Mouse (Mus musculus): ENCODE measurements around the gene Tti1. TPM values are rescaled to one million over a fixed set of nuclear protein-coding genes. Genes with fewer than 3 reads are reported as not detected.

The Tti1 gene
- polyA plus RNA-seq, 1 experiment: 17.6 TPM

- Histone ChIP-seq H3K27me3 (ENCODE audit: control insufficient read depth, insufficient read depth, low read length) (no peaks in the 10 kb centered on the region), H3K4me3 (ENCODE audit: extremely low read depth, insufficient read depth, insufficient read length) (no peak overlapping the region), H3K27ac (ENCODE audit: insufficient read depth, low read length) (no peak overlapping the region), H3K4me1 (ENCODE audit: control insufficient read depth, insufficient read depth, insufficient read length) (no peaks in the 10 kb centered on the region), H3K36me3 (ENCODE audit: control insufficient read depth, insufficient read depth, low read length) (peaks cover 16% of the 10 kb centered on the region)
- WGBS: 93% methylated on average over 8 of the region's 8 CpGs
- TF ChIP-seq POLR2A (IDR thresholded peaks at IDR 0.05; ENCODE audit: low read depth, low read length): no peak
- TF ChIP-seq CTCF (IDR thresholded peaks at IDR 0.05; ENCODE audit: extremely low read depth, insufficient read depth, insufficient read length, insufficient replicate concordance): no peak
- no peak for DNase-seq (ENCODE audit: low read depth in 1 of 2, low spot score in 2 of 2)
These were observed 15.3 kb upstream of the Tti1 start for GRCm38 (mm10) chr2:158043504-158043903.

GRCm38 (mm10) chr2:158040396-158040795, 12.2 kb upstream of the Tti1 start:
- H3K4me1 ChIP-seq (ENCODE audit: control insufficient read depth, insufficient read depth, insufficient read length): no peaks in the 10 kb centered on the region
- peaks cover 16% of the 10 kb centered on the region for H3K36me3 ChIP-seq (ENCODE audit: control insufficient read depth, insufficient read depth, low read length)
- no peak overlapping the region for H3K4me3 ChIP-seq (ENCODE audit: extremely low read depth, insufficient read depth, insufficient read length)
- no peaks in the 10 kb centered on the region for H3K27me3 ChIP-seq (ENCODE audit: control insufficient read depth, insufficient read depth, low read length)
- WGBS: 94% methylated on average over 2 of the region's 2 CpGs
- no peak overlapping the region for H3K27ac ChIP-seq (ENCODE audit: insufficient read depth, low read length)
- no peak for TF ChIP-seq POLR2A (IDR thresholded peaks at IDR 0.05; ENCODE audit: low read depth, low read length)
- TF ChIP-seq CTCF (IDR thresholded peaks at IDR 0.05; ENCODE audit: extremely low read depth, insufficient read depth, insufficient read length, insufficient replicate concordance): no peak
- DNase-seq (ENCODE audit: low read depth in 1 of 2, low spot score in 2 of 2): no peak

- H3K4me1 ChIP-seq (ENCODE audit: control insufficient read depth, insufficient read depth, insufficient read length): no peaks in the 10 kb centered on the region
- WGBS: 64% methylated on average over 1 of the region's 1 CpGs
- TF ChIP-seq POLR2A (IDR thresholded peaks at IDR 0.05; ENCODE audit: low read depth, low read length) (no peak), CTCF (IDR thresholded peaks at IDR 0.05; ENCODE audit: extremely low read depth, insufficient read depth, insufficient read length, insufficient replicate concordance) (no peak)
- H3K4me3 ChIP-seq (ENCODE audit: extremely low read depth, insufficient read depth, insufficient read length): no peak overlapping the region
- H3K27me3 ChIP-seq (ENCODE audit: control insufficient read depth, insufficient read depth, low read length): no peaks in the 10 kb centered on the region
- peaks cover 16% of the 10 kb centered on the region for H3K36me3 ChIP-seq (ENCODE audit: control insufficient read depth, insufficient read depth, low read length)
- no peak for DNase-seq (ENCODE audit: low read depth in 1 of 2, low spot score in 2 of 2)
- H3K27ac ChIP-seq (ENCODE audit: insufficient read depth, low read length): no peak overlapping the region
These were observed 11.4 kb upstream of the Tti1 start for GRCm38 (mm10) chr2:158039662-158040061.

GRCm38 (mm10) chr2:158037571-158037970, 9.3 kb upstream of the Tti1 start:
- no peak for TF ChIP-seq POLR2A (IDR thresholded peaks at IDR 0.05; ENCODE audit: low read depth, low read length)
- TF ChIP-seq CTCF (IDR thresholded peaks at IDR 0.05; ENCODE audit: extremely low read depth, insufficient read depth, insufficient read length, insufficient replicate concordance): no peak
- Histone ChIP-seq H3K27ac (ENCODE audit: insufficient read depth, low read length) (no peak overlapping the region), H3K36me3 (ENCODE audit: control insufficient read depth, insufficient read depth, low read length) (peaks cover 8% of the 10 kb centered on the region), H3K27me3 (ENCODE audit: control insufficient read depth, insufficient read depth, low read length) (no peaks in the 10 kb centered on the region), H3K4me1 (ENCODE audit: control insufficient read depth, insufficient read depth, insufficient read length) (no peaks in the 10 kb centered on the region), H3K4me3 (ENCODE audit: extremely low read depth, insufficient read depth, insufficient read length) (no peak overlapping the region)
- WGBS: 97% methylated on average over 1 of the region's 1 CpGs
- DNase-seq (ENCODE audit: low read depth in 1 of 2, low spot score in 2 of 2): no peak

- H3K4me1 ChIP-seq (ENCODE audit: control insufficient read depth, insufficient read depth, insufficient read length): no peaks in the 10 kb centered on the region
- H3K36me3 ChIP-seq (ENCODE audit: control insufficient read depth, insufficient read depth, low read length): peaks cover 8% of the 10 kb centered on the region
- H3K4me3 ChIP-seq (ENCODE audit: extremely low read depth, insufficient read depth, insufficient read length): no peak overlapping the region
- H3K27ac ChIP-seq (ENCODE audit: insufficient read depth, low read length): no peak overlapping the region
- DNase-seq (ENCODE audit: low read depth in 1 of 2, low spot score in 2 of 2): no peak
- 89% methylated on average over 7 of the region's 7 CpGs for WGBS
- no peaks in the 10 kb centered on the region for H3K27me3 ChIP-seq (ENCODE audit: control insufficient read depth, insufficient read depth, low read length)
- no peak for TF ChIP-seq CTCF (IDR thresholded peaks at IDR 0.05; ENCODE audit: extremely low read depth, insufficient read depth, insufficient read length, insufficient replicate concordance)
- TF ChIP-seq POLR2A (IDR thresholded peaks at IDR 0.05; ENCODE audit: low read depth, low read length): no peak
These were observed 8.7 kb upstream of the Tti1 start for GRCm38 (mm10) chr2:158036953-158037352.

GRCm38 (mm10) chr2:158036408-158036807, 8.2 kb upstream of the Tti1 start:
- H3K4me3 ChIP-seq (ENCODE audit: extremely low read depth, insufficient read depth, insufficient read length): no peak overlapping the region
- TF ChIP-seq POLR2A (IDR thresholded peaks at IDR 0.05; ENCODE audit: low read depth, low read length) (no peak), CTCF (IDR thresholded peaks at IDR 0.05; ENCODE audit: extremely low read depth, insufficient read depth, insufficient read length, insufficient replicate concordance) (no peak)
- peaks cover 6% of the 10 kb centered on the region for H3K36me3 ChIP-seq (ENCODE audit: control insufficient read depth, insufficient read depth, low read length)
- WGBS: 89% methylated on average over 6 of the region's 6 CpGs
- no peaks in the 10 kb centered on the region for H3K27me3 ChIP-seq (ENCODE audit: control insufficient read depth, insufficient read depth, low read length)
- H3K4me1 ChIP-seq (ENCODE audit: control insufficient read depth, insufficient read depth, insufficient read length): no peaks in the 10 kb centered on the region
- no peak overlapping the region for H3K27ac ChIP-seq (ENCODE audit: insufficient read depth, low read length)
- DNase-seq (ENCODE audit: low read depth in 1 of 2, low spot score in 2 of 2): no peak

- H3K36me3 ChIP-seq (ENCODE audit: control insufficient read depth, insufficient read depth, low read length): peaks cover 6% of the 10 kb centered on the region
- no peaks in the 10 kb centered on the region for H3K4me1 ChIP-seq (ENCODE audit: control insufficient read depth, insufficient read depth, insufficient read length)
- TF ChIP-seq POLR2A (IDR thresholded peaks at IDR 0.05; ENCODE audit: low read depth, low read length): no peak
- no peak for TF ChIP-seq CTCF (IDR thresholded peaks at IDR 0.05; ENCODE audit: extremely low read depth, insufficient read depth, insufficient read length, insufficient replicate concordance)
- H3K27ac ChIP-seq (ENCODE audit: insufficient read depth, low read length): no peak overlapping the region
- no peak overlapping the region for H3K4me3 ChIP-seq (ENCODE audit: extremely low read depth, insufficient read depth, insufficient read length)
- H3K27me3 ChIP-seq (ENCODE audit: control insufficient read depth, insufficient read depth, low read length): no peaks in the 10 kb centered on the region
- WGBS: 94% methylated on average over 2 of the region's 2 CpGs
- no peak for DNase-seq (ENCODE audit: low read depth in 1 of 2, low spot score in 2 of 2)
These were observed 7.6 kb upstream of the Tti1 start for GRCm38 (mm10) chr2:158035813-158036212.
